Mouse (Mus musculus) lung, postnatal 0 days (tissue): ENCODE measurements around the gene Ifit1bl1.

Experiments
- CTCF ChIP-seq: IDR thresholded peaks from 2 replicates; pipeline ENCODE4 v1.5.1; 2016; ENCODE audit warnings: antibody characterized with exemption, mild to moderate bottlenecking
- EP300 ChIP-seq: IDR thresholded peaks from 2 replicates; pipeline ENCODE4 v1.6.1; 2016; ENCODE audit warnings: antibody characterized with exemption, mild to moderate bottlenecking, control low read depth

GRCm38 (mm10) chr19:34598341-34598740 lies 3.4 kb downstream of the Ifit1bl1 start:
- TF ChIP-seq CTCF (no peak), EP300 (no peak)
